Mouse (Mus musculus) ES-E14 (cell line): ENCODE results near the gene Clybl.

Experiments used
- HCFC1 ChIP-seq: IDR thresholded peaks from 2 replicates; pipeline ENCODE4 v1.6.1; 2012; ENCODE audit warnings: low read length, inconsistent platforms, borderline replicate concordance; ENCODE audit not compliant: insufficient read depth
- ZC3H11A ChIP-seq: IDR thresholded peaks from 2 replicates; pipeline ENCODE4 v1.6.1; 2012; ENCODE audit warnings: low read depth, mild to moderate bottlenecking, inconsistent platforms, low read length, borderline replicate concordance

GRCm38 (mm10) chr14:122249123-122249522 lies 67.6 kb downstream of the Clybl start:
- TF ChIP-seq HCFC1 (no peak), ZC3H11A (peak; percentile 78)
